Mouse (Mus musculus) forebrain, embryonic 10.5 days (tissue): ENCODE results near the gene Runx2. TPM values are rescaled to one million over a fixed set of nuclear protein-coding genes. Genes with fewer than 3 reads are reported as not detected.

Source experiments
- DNase-seq: peaks from one replicate; pipeline ENCODE4 v3.0.0-alpha.2; 2017; ENCODE audit warnings: low spot score; ENCODE audit errors: extremely low spot score
- H3K27ac ChIP-seq: fragments of 300-500 bp; sonication (generic); 2 replicates; pipeline ENCODE4 v1.5.1; 2016; ENCODE audit warnings: mild to moderate bottlenecking
- H3K27me3 ChIP-seq: fragments of 300-500 bp; sonication (generic); 2 replicates; pipeline ENCODE4 v1.6.1; 2016; ENCODE audit warnings: mild to moderate bottlenecking; ENCODE audit not compliant: poor library complexity, severe bottlenecking
- H3K36me3 ChIP-seq: fragments of 300-500 bp; sonication (generic); replicated peaks from 2 replicates; pipeline ENCODE4 v1.6.1; 2016; ENCODE audit warnings: mild to moderate bottlenecking, moderate library complexity
- H3K4me1 ChIP-seq: fragments of 300-500 bp; sonication (generic); 2 replicates; pipeline ENCODE4 v1.6.1; 2016
- H3K4me3 ChIP-seq: fragments of 300-500 bp; sonication (generic); 2 replicates; pipeline ENCODE4 v1.5.1; 2016; ENCODE audit warnings: mild to moderate bottlenecking, moderate library complexity
- H3K9me3 ChIP-seq: fragments of 300-500 bp; sonication (generic); 2 replicates; pipeline ENCODE4 v1.6.1; 2016; ENCODE audit warnings: mild to moderate bottlenecking, moderate library complexity
- WGBS: fragments of 180-500 bp; shearing (Covaris S2); methylation state at CpG from one replicate; pipeline ENCODE4 v1.1.7; 2016; 5-methylcytosine and 5-hydroxymethylcytosine counted together
- polyA plus RNA-seq: library from polyadenylated mRNA; unstranded; fragments of >200 nt; fragmentation: Nextera tagmentation; extraction: Ambion mirVana; gene quantifications from 2 replicates; pipeline ENCODE4 v1.2.1, GENCODE M21; 2016

The Runx2 gene
- polyA plus RNA-seq, 1 experiment from 2014 or later = 0.30 TPM

DNA sequence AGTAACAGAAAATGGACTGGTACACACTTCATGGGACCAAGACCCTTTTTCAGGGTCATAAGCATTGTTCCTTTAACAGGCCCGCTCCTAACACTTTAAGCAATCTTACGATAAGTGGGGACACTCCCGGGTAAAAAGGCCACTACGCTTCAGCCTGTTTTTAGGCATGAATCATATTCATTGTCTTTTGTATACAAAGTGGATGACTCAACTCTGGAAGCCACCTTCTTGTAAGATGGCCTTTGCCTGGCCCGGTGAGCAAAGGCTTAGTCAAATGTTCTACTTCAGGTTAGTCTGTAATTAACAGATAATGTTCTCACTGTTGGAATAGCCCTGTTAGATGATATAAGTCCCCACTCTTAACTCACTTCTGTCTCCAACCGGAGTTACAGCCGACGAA lies 338.7 kb downstream of the Runx2 start:
- no peaks in the 10 kb centered on the region for H3K27me3 ChIP-seq
- no peak overlapping the region for H3K27ac ChIP-seq
- H3K4me1 ChIP-seq = peaks cover 11% of the 10 kb centered on the region
- no peak for DNase-seq
- no peak overlapping the region for H3K4me3 ChIP-seq
- no peaks in the 10 kb centered on the region for H3K9me3 ChIP-seq
- H3K36me3 ChIP-seq = no peaks in the 10 kb centered on the region
- WGBS = 95% methylated on average over 8 of the region's 8 CpGs

- Histone ChIP-seq H3K9me3 (no peaks in the 10 kb centered on the region), H3K36me3 (no peaks in the 10 kb centered on the region), H3K27me3 (no peaks in the 10 kb centered on the region), H3K4me1 (peaks cover 7% of the 10 kb centered on the region; the same call in 1 of the 2 replicates), H3K4me3 (no peak overlapping the region), H3K27ac (no peak overlapping the region)
- 77% methylated on average over 3 of the region's 3 CpGs for WGBS
- no peak for DNase-seq
Measured at GRCm38 (mm10) chr17:44474280-44474679, 340.3 kb downstream of the Runx2 start.

- no peak for DNase-seq
- peaks cover 7% of the 10 kb centered on the region; the same call in 1 of the 2 replicates for H3K4me1 ChIP-seq
- no peak overlapping the region for H3K27ac ChIP-seq
- H3K4me3 ChIP-seq = no peak overlapping the region
- WGBS = 77% methylated on average over 7 of the region's 7 CpGs
- H3K27me3 ChIP-seq = no peaks in the 10 kb centered on the region
- H3K9me3 ChIP-seq = no peaks in the 10 kb centered on the region
- no peaks in the 10 kb centered on the region for H3K36me3 ChIP-seq
Measured at GRCm38 (mm10) chr17:44472695-44473094, 341.9 kb downstream of the Runx2 start.

DNA sequence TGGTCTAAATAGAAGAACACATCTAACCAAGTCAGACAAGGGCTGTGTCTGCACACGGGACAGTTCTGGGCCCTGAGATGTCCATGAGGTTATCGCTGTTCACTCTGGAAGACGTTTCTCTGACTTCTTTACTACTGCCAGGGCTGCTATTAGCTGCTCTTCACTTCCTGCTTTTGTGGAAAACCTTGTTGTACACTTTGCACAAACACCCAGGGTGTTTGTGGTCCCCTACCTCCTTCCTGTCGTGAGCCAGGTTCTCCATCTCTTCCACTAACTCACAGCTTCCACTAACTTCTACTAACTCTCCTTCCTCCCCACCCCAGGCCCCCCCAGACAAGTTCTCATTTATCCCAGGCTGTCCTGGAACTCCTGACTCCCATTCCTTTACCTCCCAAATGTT lies 350.9 kb downstream of the Runx2 start:
- H3K27me3 ChIP-seq = no peaks in the 10 kb centered on the region
- no peak for DNase-seq

GRCm38 (mm10) chr17:44460156-44460555 lies 354.4 kb downstream of the Runx2 start:
- WGBS = 93% methylated on average over 6 of the region's 6 CpGs
- Histone ChIP-seq H3K36me3 (no peaks in the 10 kb centered on the region), H3K27me3 (peaks cover 9% of the 10 kb centered on the region), H3K4me1 (peaks cover 3% of the 10 kb centered on the region; the same call in 1 of the 2 replicates), H3K27ac (no peak overlapping the region), H3K4me3 (no peak overlapping the region), H3K9me3 (no peaks in the 10 kb centered on the region)
- no peak for DNase-seq

More for the DNA sequence above, 350.9 kb downstream of the Runx2 start:
- H3K9me3 ChIP-seq = no peaks in the 10 kb centered on the region
- no peaks in the 10 kb centered on the region for H3K36me3 ChIP-seq
- no peak overlapping the region for H3K4me3 ChIP-seq
- H3K4me1 ChIP-seq = no peaks in the 10 kb centered on the region
- 83% methylated on average over 4 of the region's 4 CpGs for WGBS
- no peak overlapping the region for H3K27ac ChIP-seq

- WGBS = 94% methylated on average over 4 of the region's 4 CpGs
- peaks cover 20% of the 10 kb centered on the region for H3K27me3 ChIP-seq
- peaks cover 3% of the 10 kb centered on the region; the same call in 1 of the 2 replicates for H3K4me1 ChIP-seq
- no peak for DNase-seq
- H3K4me3 ChIP-seq = no peak overlapping the region
- no peaks in the 10 kb centered on the region for H3K9me3 ChIP-seq
- H3K36me3 ChIP-seq = no peaks in the 10 kb centered on the region
- H3K27ac ChIP-seq = no peak overlapping the region
Measured at GRCm38 (mm10) chr17:44459029-44459428, 355.6 kb downstream of the Runx2 start.

- H3K9me3 ChIP-seq = no peaks in the 10 kb centered on the region
- peaks cover 27% of the 10 kb centered on the region for H3K27me3 ChIP-seq
- H3K27ac ChIP-seq = no peak overlapping the region
- H3K4me1 ChIP-seq = peaks cover 3% of the 10 kb centered on the region; the same call in 1 of the 2 replicates
- no peak for DNase-seq
- no peaks in the 10 kb centered on the region for H3K36me3 ChIP-seq
- no peak overlapping the region for H3K4me3 ChIP-seq
- 84% methylated on average over 3 of the region's 3 CpGs for WGBS
Measured at GRCm38 (mm10) chr17:44456696-44457095, 357.9 kb downstream of the Runx2 start.

- DNase-seq = peak; percentile 62
- Histone ChIP-seq H3K36me3 (no peaks in the 10 kb centered on the region), H3K27ac (no peak overlapping the region), H3K9me3 (no peaks in the 10 kb centered on the region), H3K4me3 (no peak overlapping the region), H3K27me3 (peaks cover 27% of the 10 kb centered on the region), H3K4me1 (peaks cover 3% of the 10 kb centered on the region; the same call in 1 of the 2 replicates)
- 45% methylated on average over 12 of the region's 12 CpGs for WGBS
Measured at GRCm38 (mm10) chr17:44455681-44456600, 358.7 kb downstream of the Runx2 start.

DNA sequence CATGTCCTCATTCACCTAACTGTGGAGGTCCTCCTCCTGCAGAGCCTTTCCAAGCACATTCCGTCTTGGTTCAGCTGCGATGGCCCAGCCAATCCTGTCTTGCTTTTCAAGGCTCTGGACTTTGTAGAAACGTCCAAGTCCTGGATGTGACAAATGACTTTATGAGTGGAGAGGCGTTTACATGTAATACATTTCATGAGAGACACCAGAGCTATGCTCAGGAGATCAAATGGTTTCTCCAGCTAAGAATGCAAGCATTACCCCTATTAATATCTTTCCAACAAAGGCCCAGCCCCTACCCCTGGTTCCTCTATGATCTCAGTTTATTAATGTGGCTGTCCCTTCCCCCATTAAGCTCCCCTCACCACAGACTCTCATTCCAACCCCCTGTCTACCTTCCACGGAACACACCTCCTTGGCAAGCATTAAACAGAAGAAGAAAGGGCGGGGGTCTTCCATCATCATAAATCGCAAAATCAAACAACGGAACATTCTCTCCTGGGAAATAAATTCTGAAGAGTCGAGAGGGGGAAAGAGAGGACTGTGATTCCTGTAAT lies 364.6 kb downstream of the Runx2 start:
- Histone ChIP-seq H3K27ac (no peak overlapping the region), H3K36me3 (no peaks in the 10 kb centered on the region), H3K4me3 (no peak overlapping the region), H3K27me3 (peaks cover 16% of the 10 kb centered on the region; the same call in 1 of the 2 replicates), H3K4me1 (no peaks in the 10 kb centered on the region), H3K9me3 (no peaks in the 10 kb centered on the region)
- no peak for DNase-seq
- WGBS = 91% methylated on average over 9 of the region's 9 CpGs

Other genes starting within 250 kb of the Runx2 start
- gene Supt3, start 37.6 kb downstream of the Runx2 start, polyA plus RNA-seq = 20.0 and 21.4 TPM in 2 replicates